Mouse (Mus musculus): ENCODE measurements around the gene 2410004B18Rik. TPM values are rescaled to one million over a fixed set of nuclear protein-coding genes. Genes with fewer than 3 reads are reported as not detected.

The 2410004B18Rik gene
- polyA plus RNA-seq, 1 experiment: 34.6 TPM

DNA sequence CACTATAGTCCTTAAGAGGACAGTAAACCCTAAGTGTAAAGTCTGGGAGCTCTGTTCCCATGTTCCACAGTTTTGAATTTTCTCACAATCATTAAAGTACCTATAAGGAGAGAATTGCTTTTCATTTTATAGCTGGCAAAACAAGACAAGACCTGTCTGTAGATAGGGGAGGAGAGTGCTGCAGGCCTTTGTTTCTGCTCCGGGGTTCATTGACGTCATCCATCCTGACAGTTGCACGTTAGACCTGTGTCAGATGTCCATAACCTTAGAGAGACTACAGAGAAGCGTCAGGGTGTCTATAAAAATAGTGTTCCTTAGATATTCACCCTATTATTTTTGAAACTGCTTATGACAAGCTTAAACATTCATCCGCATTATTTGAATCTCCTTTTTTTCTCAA is 12.3 kb upstream of the 2410004B18Rik start:
- Histone ChIP-seq H3K4me1 (ENCODE audit: control insufficient read depth, insufficient read depth, low read length) (peaks cover 4% of the 10 kb centered on the region), H3K27ac (ENCODE audit: insufficient read depth, low read length) (no peak overlapping the region), H3K4me3 (ENCODE audit: insufficient read depth, low read length) (peak overlapping the region; percentile 72; the same call in 1 of the 2 replicates)
- TF ChIP-seq CTCF (IDR thresholded peaks at IDR 0.05; ENCODE audit: extremely low read depth, insufficient read depth, low read length) (no peak), POLR2A (IDR thresholded peaks at IDR 0.05; ENCODE audit: extremely low read depth, insufficient read depth, low read length) (no peak)

DNA sequence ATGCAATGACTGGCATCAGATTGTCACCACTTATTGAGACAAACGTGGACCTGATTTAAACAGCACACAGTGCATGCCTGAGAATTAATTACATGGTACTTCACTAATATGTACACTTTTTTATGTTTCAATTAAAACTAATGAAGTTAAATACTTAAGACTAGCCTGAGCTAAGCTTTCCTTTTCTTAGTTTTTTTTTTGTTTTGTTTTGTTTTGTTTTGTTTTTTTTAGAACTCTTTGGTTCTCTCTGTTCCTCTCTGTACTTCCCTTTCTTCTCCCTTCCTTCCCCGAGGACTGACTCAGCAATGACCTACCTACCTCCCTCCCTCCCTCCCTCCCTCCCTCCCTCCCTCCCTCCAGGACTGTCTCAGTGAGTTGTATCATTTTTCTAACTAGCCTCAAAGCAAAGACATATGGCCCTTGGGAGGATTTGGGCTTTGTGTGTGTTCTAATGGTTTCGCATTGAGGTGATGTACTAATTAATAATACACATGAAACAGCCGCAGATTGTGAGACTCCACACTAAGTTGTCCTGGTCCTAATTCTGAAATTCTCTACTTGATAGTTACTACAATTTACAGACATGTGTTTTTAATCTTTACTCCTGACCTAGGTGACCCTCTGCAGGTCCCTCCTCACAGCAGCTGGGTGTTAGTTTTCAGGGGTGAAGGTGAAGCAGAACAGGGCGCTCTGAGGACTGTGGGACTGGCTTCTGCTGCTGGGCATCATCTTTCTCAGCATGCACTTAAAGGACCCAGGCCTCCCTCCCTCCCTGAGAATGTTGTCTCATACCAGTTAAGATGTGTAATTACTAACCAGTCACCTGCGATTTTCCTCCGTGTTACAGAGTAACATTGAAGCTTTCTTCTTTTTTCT is 8.1 kb upstream of the 2410004B18Rik start:
- no peak overlapping the region for H3K4me3 ChIP-seq (ENCODE audit: insufficient read depth, low read length)
- no peak overlapping the region for H3K27ac ChIP-seq (ENCODE audit: insufficient read depth, low read length)
- TF ChIP-seq CTCF (IDR thresholded peaks at IDR 0.05; ENCODE audit: extremely low read depth, insufficient read depth, low read length) (no peak), POLR2A (IDR thresholded peaks at IDR 0.05; ENCODE audit: extremely low read depth, insufficient read depth, low read length) (no peak)
- H3K4me1 ChIP-seq (ENCODE audit: control insufficient read depth, insufficient read depth, low read length): peaks cover 4% of the 10 kb centered on the region

DNA sequence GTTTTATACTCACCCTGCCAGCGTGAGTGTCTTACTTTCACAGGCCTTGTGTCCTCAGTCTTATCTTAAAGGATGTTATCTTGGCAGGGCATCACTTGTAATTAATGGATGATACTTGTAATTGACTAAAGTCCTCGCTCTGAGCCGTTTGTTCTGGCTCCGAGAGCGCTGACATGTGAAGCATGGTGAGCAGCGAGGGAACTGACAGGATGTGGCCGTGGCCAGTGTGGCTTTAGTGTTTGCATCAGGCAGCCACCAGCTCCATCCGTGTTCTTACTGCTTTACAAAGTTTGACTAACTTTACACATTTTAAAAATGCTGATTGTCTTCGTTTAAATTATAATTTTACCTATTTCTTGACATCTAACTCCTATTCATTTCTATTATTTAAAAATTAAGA is 4.0 kb upstream of the 2410004B18Rik start:
- H3K4me1 ChIP-seq (ENCODE audit: control insufficient read depth, insufficient read depth, low read length): no peaks in the 10 kb centered on the region; the same call in 1 of the 2 replicates
- TF ChIP-seq POLR2A (IDR thresholded peaks at IDR 0.05; ENCODE audit: extremely low read depth, insufficient read depth, low read length): no peak
- TF ChIP-seq CTCF (IDR thresholded peaks at IDR 0.05; ENCODE audit: extremely low read depth, insufficient read depth, low read length): no peak
- H3K27ac ChIP-seq (ENCODE audit: insufficient read depth, low read length): no peak overlapping the region
- no peak overlapping the region for H3K4me3 ChIP-seq (ENCODE audit: insufficient read depth, low read length)

DNA sequence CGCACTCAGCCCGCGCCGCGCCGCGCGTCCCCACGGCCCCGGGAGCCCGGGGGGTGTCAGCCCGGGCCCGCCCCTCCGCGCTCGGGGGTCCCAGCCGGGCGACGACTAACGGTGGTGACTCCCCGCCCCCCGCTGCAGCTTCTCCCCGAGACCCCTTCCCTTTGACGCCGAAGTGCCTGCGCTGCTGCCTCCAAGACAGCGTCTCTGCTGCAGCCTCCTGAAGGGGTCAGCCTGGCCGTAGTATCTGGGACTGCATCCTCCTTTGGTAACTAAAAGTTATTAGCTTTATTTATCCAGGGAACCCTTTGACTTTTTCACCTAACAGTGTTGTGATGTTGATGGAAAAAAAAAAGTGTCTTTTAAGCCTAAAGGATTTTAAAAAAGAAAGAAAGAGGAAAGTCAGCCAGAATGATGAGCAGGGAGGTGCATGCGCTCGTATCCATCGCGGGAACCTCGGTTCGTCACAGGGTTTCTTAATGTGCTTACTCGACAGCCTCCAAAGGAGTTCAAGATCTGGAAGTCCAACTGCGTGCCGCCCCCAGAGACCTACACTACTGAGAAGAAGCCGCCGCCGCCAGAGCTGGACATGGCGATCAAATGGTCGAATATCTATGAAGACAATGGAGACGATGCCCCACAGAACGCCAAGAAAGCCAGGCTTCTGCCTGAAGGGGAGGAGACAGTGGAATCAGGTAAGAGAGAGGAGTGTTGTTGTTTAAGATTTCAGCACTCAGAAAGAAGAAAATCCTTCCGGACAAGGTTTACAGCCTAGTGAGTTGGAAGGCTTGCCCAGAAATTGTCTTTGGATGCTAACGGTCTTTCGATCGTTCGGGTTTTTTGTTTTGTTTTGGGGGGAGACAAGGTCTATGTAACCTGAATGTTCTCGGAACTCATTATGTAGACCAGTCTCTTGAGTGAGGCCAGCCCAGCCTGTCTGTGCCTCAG is 863 bp downstream of the 2410004B18Rik start:
- TF ChIP-seq POLR2A (IDR thresholded peaks at IDR 0.05; ENCODE audit: extremely low read depth, insufficient read depth, low read length) (no peak), CTCF (IDR thresholded peaks at IDR 0.05; ENCODE audit: extremely low read depth, insufficient read depth, low read length) (no peak)
- Histone ChIP-seq H3K4me3 (ENCODE audit: insufficient read depth, low read length) (peak overlapping the region; percentile 72), H3K27ac (ENCODE audit: insufficient read depth, low read length) (no peak overlapping the region), H3K4me1 (ENCODE audit: control insufficient read depth, insufficient read depth, low read length) (peaks cover 4% of the 10 kb centered on the region)

DNA sequence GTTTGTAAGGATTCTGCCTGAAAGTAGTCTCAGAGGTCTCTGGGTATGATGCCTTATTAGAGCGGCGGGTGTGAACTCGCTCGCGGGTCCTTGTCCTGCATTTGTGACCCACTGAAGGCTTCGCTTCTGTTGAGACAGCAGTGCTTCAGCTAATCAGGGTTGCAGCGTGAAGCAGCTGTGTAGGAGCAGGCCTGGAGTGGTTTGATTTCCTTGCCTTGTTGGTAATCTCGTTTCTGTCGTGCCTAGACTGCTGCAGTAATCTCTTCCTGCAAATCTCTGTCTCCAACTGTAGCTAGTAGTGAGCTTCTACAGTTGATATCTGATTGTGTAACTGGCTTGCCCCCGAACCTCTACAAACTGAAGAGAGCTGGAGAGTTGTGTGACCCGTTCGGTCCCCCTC is 1.6 kb downstream of the 2410004B18Rik start:
- H3K4me3 ChIP-seq (ENCODE audit: insufficient read depth, low read length): no peak overlapping the region; the same call in 1 of the 2 replicates
- TF ChIP-seq POLR2A (IDR thresholded peaks at IDR 0.05; ENCODE audit: extremely low read depth, insufficient read depth, low read length) (no peak), CTCF (IDR thresholded peaks at IDR 0.05; ENCODE audit: extremely low read depth, insufficient read depth, low read length) (no peak)
- H3K27ac ChIP-seq (ENCODE audit: insufficient read depth, low read length): no peak overlapping the region
- peaks cover 4% of the 10 kb centered on the region for H3K4me1 ChIP-seq (ENCODE audit: control insufficient read depth, insufficient read depth, low read length)

- Histone ChIP-seq H3K27ac (ENCODE audit: insufficient read depth, low read length) (no peak overlapping the region), H3K4me1 (ENCODE audit: control insufficient read depth, insufficient read depth, low read length) (peaks cover 4% of the 10 kb centered on the region), H3K4me3 (ENCODE audit: insufficient read depth, low read length) (no peak overlapping the region)
- TF ChIP-seq CTCF (IDR thresholded peaks at IDR 0.05; ENCODE audit: extremely low read depth, insufficient read depth, low read length) (no peak), POLR2A (IDR thresholded peaks at IDR 0.05; ENCODE audit: extremely low read depth, insufficient read depth, low read length) (no peak)
These were observed 2.2 kb downstream of the 2410004B18Rik start for GRCm38 (mm10) chr3:145939971-145940370.

DNA sequence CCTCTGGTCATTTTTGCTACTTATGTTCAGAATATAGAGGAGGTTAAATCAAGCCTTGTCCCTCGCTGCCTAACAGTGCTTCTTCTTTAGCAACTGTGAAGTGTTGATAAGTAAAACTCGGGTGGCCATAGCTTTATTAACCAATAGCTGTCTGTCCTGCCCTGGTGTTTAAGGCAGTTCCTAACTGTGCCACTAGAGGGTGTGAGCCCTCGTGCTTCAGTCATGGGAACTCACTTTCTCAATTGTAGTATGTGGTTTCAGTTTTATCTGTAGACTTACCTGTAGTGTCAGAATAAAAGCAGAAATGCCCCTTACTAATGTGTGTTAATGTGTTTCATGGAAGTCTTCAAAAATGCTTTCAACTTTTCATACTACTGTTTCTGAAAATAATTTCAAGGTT is 4.2 kb downstream of the 2410004B18Rik start:
- Histone ChIP-seq H3K4me3 (ENCODE audit: insufficient read depth, low read length) (no peak overlapping the region), H3K27ac (ENCODE audit: insufficient read depth, low read length) (no peak overlapping the region), H3K4me1 (ENCODE audit: control insufficient read depth, insufficient read depth, low read length) (peaks cover 4% of the 10 kb centered on the region)
- peak; percentile 84 for TF ChIP-seq CTCF (IDR thresholded peaks at IDR 0.05; ENCODE audit: extremely low read depth, insufficient read depth, low read length)
- no peak for TF ChIP-seq POLR2A (IDR thresholded peaks at IDR 0.05; ENCODE audit: extremely low read depth, insufficient read depth, low read length)

- Histone ChIP-seq H3K27ac (ENCODE audit: insufficient read depth, low read length) (no peak overlapping the region), H3K4me3 (ENCODE audit: insufficient read depth, low read length) (no peak overlapping the region), H3K4me1 (ENCODE audit: control insufficient read depth, insufficient read depth, low read length) (peaks cover 1% of the 10 kb centered on the region)
- TF ChIP-seq POLR2A (IDR thresholded peaks at IDR 0.05; ENCODE audit: extremely low read depth, insufficient read depth, low read length) (no peak), CTCF (IDR thresholded peaks at IDR 0.05; ENCODE audit: extremely low read depth, insufficient read depth, low read length) (no peak)
These were observed 6.5 kb downstream of the 2410004B18Rik start for GRCm38 (mm10) chr3:145944348-145944747.

GRCm38 (mm10) chr3:145945904-145946303 is 8.1 kb downstream of the 2410004B18Rik start:
- Histone ChIP-seq H3K27ac (ENCODE audit: insufficient read depth, low read length) (no peak overlapping the region), H3K4me3 (ENCODE audit: insufficient read depth, low read length) (no peak overlapping the region), H3K4me1 (ENCODE audit: control insufficient read depth, insufficient read depth, low read length) (no peaks in the 10 kb centered on the region)
- TF ChIP-seq CTCF (IDR thresholded peaks at IDR 0.05; ENCODE audit: extremely low read depth, insufficient read depth, low read length): no peak
- no peak for TF ChIP-seq POLR2A (IDR thresholded peaks at IDR 0.05; ENCODE audit: extremely low read depth, insufficient read depth, low read length)

All from cortical plate, adult 2 months (tissue).